Mouse (Mus musculus) CH12F3 (cell line): ENCODE results near the gene 4930447C04Rik.

ENCODE experiments used
- in situ Hi-C: fragments of 300-500 bp; cut with MboI; formaldehyde crosslinking; loops from 2 replicates; pipeline ENCODE4 v1.14.3; 2020; ENCODE audit warnings: low sequenced_read_pairs

The 4930447C04Rik gene

GRCm38 (mm10) chr12:72843555-72843954, 97.0 kb downstream of the 4930447C04Rik start:
- in situ Hi-C loops = loop anchor here (10.0 to 25.0 kb wide), 2 partner anchors 131 to 694 kb away; partner anchors contain the start of gene Tmem30b

GRCm38 (mm10) chr12:72843135-72843534, 97.4 kb downstream of the 4930447C04Rik start:
- in situ Hi-C loops = loop anchor here (10.0 to 25.0 kb wide), 2 partner anchors 132 to 694 kb away; partner anchors contain the start of gene Tmem30b

- in situ Hi-C loops = loop anchor here (10.0 to 25.0 kb wide), 2 partner anchors 133 to 696 kb away; partner anchors contain the start of gene Tmem30b
These were observed 99.1 kb downstream of the 4930447C04Rik start for GRCm38 (mm10) chr12:72841500-72841899.

GRCm38 (mm10) chr12:72837302-72837701, 103.3 kb downstream of the 4930447C04Rik start:
- in situ Hi-C loops = loop anchor here (25.0 kb wide), 1 partner anchor 700 kb away; the partner anchor contains the start of gene Tmem30b

- in situ Hi-C loops = loop anchor here (25.0 kb wide), 1 partner anchor 702 kb away; the partner anchor contains the start of gene Tmem30b
These were observed 105.0 kb downstream of the 4930447C04Rik start for GRCm38 (mm10) chr12:72835518-72836015.

- in situ Hi-C loops = loop anchor here (25.0 kb wide), 1 partner anchor 702 kb away; the partner anchor contains the start of gene Tmem30b
These were observed 105.6 kb downstream of the 4930447C04Rik start for GRCm38 (mm10) chr12:72834773-72835517.

- in situ Hi-C loops = loop anchor here (25.0 kb wide), 1 partner anchor 705 kb away; the partner anchor contains the start of gene Tmem30b
These were observed 108.7 kb downstream of the 4930447C04Rik start for GRCm38 (mm10) chr12:72831711-72832432.
